Mouse (Mus musculus) megakaryocyte, embryonic 14.5 days (primary cell): ENCODE data around the gene Gfra4. TPM values are rescaled to one million over a fixed set of nuclear protein-coding genes. Genes with fewer than 3 reads are reported as not detected.
A peak's percentile ranks its signal among the peaks of the same experiment; 100 is the strongest.

Experiments
- H3K27me3 ChIP-seq: replicated peaks from 2 replicates; pipeline ENCODE3; 2012; ENCODE audit warnings: inconsistent platforms
- H3K36me3 ChIP-seq: replicated peaks from 2 replicates; pipeline ENCODE3; 2012; ENCODE audit warnings: low read length, inconsistent platforms, mixed read lengths
- H3K4me1 ChIP-seq: 2 replicates; pipeline ENCODE4 v1.6.1; 2012; ENCODE audit warnings: inconsistent platforms
- H3K4me3 ChIP-seq: replicated peaks from 2 replicates; pipeline ENCODE3; 2012; ENCODE audit warnings: moderate library complexity, mild to moderate bottlenecking, inconsistent platforms
- H3K9me3 ChIP-seq: 2 replicates; pipeline ENCODE4 v1.6.1; 2012; ENCODE audit warnings: inconsistent platforms
- FLI1 ChIP-seq: IDR thresholded peaks from 2 replicates; pipeline ENCODE4 v1.6.1; 2012; ENCODE audit warnings: low read length, inconsistent platforms, mixed read lengths
- GATA1 ChIP-seq: IDR thresholded peaks from 3 replicates; pipeline ENCODE4 v1.6.1; 2012; ENCODE audit warnings: mixed read lengths, low read length, inconsistent platforms, borderline replicate concordance
- polyA plus RNA-seq: library from polyadenylated mRNA; stranded (reverse); fragments of >175 nt; gene quantifications from 2 replicates; pipeline ENCODE4 v1.2.3, GENCODE M21; 2012; ENCODE audit warnings: low replicate concordance; ENCODE audit not compliant: insufficient read depth

Gfra4 gene
- polyA plus RNA-seq = 1.3 TPM in 1 of 2 replicates, not detected in the other

DNA sequence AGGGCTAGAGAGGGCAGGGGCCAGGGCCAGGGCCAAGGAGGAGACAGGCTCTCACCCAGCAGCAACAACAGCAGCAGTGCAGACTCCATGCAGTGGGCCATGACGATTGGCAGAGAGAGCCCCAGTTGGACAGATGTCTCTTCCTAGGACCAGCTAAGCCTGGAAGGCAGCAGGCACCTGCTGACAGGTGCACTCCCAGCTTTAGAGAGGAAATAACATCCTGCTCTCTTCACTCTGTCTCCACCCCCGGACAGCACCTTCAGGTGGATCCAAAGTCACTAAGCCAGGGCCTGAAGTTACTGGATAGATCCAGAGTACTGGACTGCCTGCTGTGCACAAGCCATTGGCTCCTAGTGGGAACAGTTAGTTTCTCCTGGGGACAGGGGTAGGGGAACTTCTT is at the start of gene Gfra4:
Gfra4 (minus strand) TSS at position 101 of the 400 bp plus-strand sequence.
- H3K4me3 ChIP-seq = no peak within 1 kb of the TSS
- no peak for TF ChIP-seq FLI1
- no peak for TF ChIP-seq GATA1
- H3K9me3 ChIP-seq = no peaks in the 10 kb centered on the region
- H3K36me3 ChIP-seq = no peaks in the 10 kb centered on the region
- H3K27me3 ChIP-seq = peaks cover 84% of the 10 kb centered on the region
- peaks cover 31% of the 10 kb centered on the region for H3K4me1 ChIP-seq

DNA sequence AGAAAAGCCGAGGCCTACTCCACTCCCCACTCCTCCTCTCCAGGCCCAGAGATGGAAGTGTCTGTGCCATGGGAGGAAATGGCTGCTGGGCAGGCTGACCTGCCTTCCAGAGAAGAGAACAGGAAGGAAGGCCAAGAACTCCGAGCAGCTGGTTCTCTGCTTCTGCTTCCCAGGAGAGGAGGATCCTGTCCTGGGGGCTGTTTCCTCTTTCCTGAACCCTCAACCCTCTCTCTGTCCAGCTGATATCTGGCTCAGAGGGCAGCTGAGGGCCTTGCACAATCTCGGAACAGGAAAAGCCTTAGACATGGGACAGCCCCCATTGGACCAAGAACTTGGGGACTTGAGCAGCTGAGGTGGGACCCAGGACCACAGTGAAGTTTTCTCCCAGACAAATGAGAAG is 48.0 kb upstream of the Gfra4 start:
- H3K36me3 ChIP-seq = no peaks in the 10 kb centered on the region
- peaks cover 15% of the 10 kb centered on the region for H3K27me3 ChIP-seq
- TF ChIP-seq FLI1 = no peak
- no peak for TF ChIP-seq GATA1
- peaks cover 80% of the 10 kb centered on the region for H3K4me1 ChIP-seq
- no peak overlapping the region for H3K4me3 ChIP-seq
- H3K9me3 ChIP-seq = no peaks in the 10 kb centered on the region

DNA sequence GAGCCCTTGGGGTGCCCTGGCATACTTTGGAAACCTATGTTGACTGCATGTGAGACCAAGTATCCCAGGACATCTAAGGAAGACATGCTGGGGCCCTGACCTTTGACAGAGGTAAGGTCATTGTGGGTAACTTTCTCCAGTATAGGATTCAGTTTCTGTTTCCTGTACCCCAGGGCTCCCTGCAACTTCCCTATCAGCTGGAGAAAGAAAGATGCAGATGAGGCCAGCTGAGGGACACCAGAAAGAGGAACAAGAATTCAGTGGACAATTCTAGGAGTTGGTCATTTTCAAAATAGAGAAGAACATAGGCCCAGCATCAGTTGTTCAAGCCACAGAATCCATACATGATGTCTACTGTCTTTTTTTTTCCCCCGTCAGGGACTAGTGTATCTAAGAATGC is 46.7 kb upstream of the Gfra4 start:
- TF ChIP-seq GATA1 (no peak), FLI1 (no peak)
- no peaks in the 10 kb centered on the region for H3K9me3 ChIP-seq
- H3K4me1 ChIP-seq = peaks cover 74% of the 10 kb centered on the region
- no peaks in the 10 kb centered on the region for H3K36me3 ChIP-seq
- H3K27me3 ChIP-seq = peaks cover 27% of the 10 kb centered on the region
- H3K4me3 ChIP-seq = no peak overlapping the region

DNA sequence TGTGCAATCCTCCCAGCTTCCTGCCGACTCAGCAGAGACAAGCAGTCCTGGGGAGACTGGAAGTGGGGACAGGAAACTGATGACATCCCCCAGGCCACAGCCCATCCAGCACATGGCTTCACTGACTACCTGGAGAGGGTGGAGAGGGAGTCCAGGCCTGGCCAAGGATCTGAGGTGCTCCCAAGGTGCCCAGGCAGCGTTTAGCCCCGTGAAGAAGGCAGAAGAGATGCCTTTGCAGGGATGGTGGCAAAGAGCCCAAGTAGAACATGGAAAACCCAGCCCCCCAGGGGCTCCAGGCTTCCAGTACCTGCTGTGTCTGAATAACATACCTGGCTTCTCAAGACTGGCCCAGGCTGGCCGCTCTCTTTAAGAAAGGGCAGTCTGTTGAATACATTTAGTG is 45.7 kb upstream of the Gfra4 start:
- no peaks in the 10 kb centered on the region for H3K9me3 ChIP-seq
- no peak overlapping the region for H3K4me3 ChIP-seq
- H3K36me3 ChIP-seq = no peaks in the 10 kb centered on the region
- peaks cover 66% of the 10 kb centered on the region for H3K4me1 ChIP-seq
- TF ChIP-seq FLI1 = no peak
- TF ChIP-seq GATA1 = no peak
- peaks cover 37% of the 10 kb centered on the region for H3K27me3 ChIP-seq

DNA sequence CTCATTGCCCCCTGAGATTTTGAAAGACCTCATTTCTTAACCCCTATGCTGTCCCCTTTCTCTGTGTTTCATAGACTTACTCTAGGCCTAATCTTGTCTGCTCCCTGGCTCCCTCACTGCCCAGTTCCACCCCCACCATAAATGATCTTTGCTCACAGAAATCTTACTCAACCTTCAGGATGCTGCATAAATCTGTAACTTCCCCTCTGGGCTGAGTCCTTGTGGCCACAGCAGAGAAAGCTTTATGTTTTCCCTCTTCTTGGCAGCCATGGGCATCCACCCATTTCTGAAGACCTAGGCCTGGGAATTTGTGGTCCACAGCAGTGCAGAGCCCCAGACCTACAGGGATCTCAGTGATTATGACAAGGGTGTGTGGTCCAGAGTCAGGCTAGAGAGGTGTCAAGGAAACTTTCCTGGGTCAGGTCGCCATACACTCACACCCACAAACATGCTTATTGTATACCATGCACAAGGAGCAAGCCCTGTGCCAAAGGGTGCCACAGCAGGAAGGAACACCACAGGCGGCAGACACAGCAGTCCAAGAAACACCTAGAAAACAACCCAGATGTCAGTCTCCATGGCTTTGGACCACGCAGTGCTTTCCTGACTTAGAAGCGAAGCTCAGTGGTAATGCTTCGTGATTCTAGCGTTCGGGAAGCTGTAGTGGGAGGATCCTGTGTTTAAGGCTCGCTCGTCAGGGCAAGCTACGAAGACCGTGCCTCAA is 43.9 kb upstream of the Gfra4 start, which contains the start of gene Siglec1:
Siglec1 (minus strand) TSS at position 99 of the 724 bp plus-strand sequence.
- TF ChIP-seq FLI1 = no peak
- no peak for TF ChIP-seq GATA1
- peak within 1 kb of the TSS; percentile 66 for H3K4me3 ChIP-seq

DNA sequence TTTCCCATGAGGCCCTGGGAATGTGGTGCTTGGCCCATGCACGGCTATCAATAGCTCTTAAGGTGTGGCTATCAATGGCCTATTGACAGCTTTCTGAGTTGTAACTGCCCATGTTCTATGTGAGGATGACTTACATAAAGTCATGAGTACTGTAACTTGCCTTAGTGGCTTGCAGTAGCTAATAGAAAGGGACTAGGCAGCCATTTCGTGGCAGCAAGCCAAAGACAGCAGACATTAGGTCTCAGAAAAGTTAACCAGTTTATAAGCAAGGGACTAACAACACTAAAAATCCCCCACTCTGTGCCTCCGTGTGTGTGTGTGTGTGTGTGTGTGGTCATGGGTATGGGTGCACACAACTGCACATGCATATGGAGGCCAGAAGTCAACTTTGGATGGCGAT is 41.3 kb upstream of the Gfra4 start:
- Histone ChIP-seq H3K27me3 (peaks cover 77% of the 10 kb centered on the region), H3K4me3 (no peak overlapping the region), H3K9me3 (no peaks in the 10 kb centered on the region), H3K36me3 (no peaks in the 10 kb centered on the region), H3K4me1 (peaks cover 69% of the 10 kb centered on the region)
- TF ChIP-seq FLI1 = no peak

More for the DNA sequence above, 43.9 kb upstream of the Gfra4 start, which contains the start of gene Siglec1:
- Histone ChIP-seq H3K27me3 (peaks cover 52% of the 10 kb centered on the region), H3K4me1 (peaks cover 69% of the 10 kb centered on the region), H3K9me3 (no peaks in the 10 kb centered on the region), H3K36me3 (no peaks in the 10 kb centered on the region)

DNA sequence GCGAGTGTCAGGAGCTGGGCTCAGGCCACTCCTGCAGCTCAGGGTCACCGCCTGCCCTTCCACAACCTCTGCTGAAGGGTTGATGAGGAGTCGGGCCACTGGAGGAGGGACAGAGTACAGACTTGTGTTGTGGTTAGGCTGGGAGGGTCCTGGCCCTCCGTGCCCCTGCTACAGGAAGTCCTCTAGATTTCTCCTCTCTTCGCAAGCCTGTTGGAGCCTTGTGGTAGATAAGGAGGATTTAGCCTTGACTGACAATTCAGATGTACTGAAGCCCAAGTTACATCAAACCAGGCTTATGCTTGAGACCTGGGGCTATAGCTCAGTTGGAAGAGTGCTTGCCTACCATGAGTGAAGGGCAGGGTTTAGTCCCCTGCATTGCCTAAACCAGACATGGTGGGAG is 37.6 kb upstream of the Gfra4 start:
- Histone ChIP-seq H3K4me1 (peaks cover 71% of the 10 kb centered on the region), H3K4me3 (peak overlapping the region; percentile 53), H3K36me3 (peaks cover 3% of the 10 kb centered on the region), H3K9me3 (peaks cover 9% of the 10 kb centered on the region; the same call in 1 of the 2 replicates), H3K27me3 (peaks cover 91% of the 10 kb centered on the region)
- TF ChIP-seq FLI1 = no peak
- no peak; the same call in 2 of the 3 replicates for TF ChIP-seq GATA1

DNA sequence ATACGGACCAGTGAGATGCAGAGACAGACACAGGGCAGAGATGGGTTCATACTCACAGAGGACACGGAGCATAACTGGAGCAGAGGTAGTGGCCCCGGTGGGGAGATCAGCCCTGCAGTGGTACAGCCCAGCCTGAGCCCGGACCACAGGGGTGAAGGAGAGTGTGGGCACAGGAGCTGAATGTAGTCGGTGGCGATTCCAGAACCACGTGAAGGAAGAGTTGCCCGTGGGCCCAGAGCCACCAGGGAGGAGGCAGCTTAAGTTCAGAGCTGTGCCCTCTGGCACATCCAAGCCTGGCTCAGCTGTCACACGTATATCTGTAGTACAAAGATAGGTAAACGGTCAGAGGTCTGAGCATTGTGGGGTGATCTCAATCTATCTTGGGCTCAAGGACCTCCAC is 29.6 kb upstream of the Gfra4 start:
- H3K4me1 ChIP-seq = peaks cover 64% of the 10 kb centered on the region
- H3K4me3 ChIP-seq = no peak overlapping the region
- peaks cover 86% of the 10 kb centered on the region for H3K27me3 ChIP-seq
- peaks cover 17% of the 10 kb centered on the region for H3K36me3 ChIP-seq
- TF ChIP-seq FLI1 (no peak), GATA1 (no peak)
- peaks cover 5% of the 10 kb centered on the region; the same call in 1 of the 2 replicates for H3K9me3 ChIP-seq

DNA sequence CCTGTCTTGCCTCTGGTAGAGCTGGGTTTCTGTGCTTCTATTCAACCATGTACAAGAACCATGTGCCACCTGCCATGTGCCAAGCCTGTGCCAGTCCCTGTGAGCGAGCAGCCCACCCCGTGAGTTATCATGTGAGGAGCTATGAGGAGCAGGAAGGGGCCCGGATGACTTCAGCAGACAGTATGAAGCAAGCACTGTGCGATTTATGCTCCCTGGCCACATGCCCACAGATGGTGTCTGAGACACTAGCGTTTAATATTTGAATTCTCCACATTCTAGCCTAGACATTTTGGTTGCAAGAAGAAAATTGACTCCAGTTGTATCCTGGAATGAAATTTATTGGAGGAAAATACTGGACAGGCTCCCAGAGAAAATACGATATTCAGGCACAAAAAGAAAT is 24.6 kb upstream of the Gfra4 start:
- TF ChIP-seq GATA1 (no peak), FLI1 (no peak)
- H3K9me3 ChIP-seq = no peaks in the 10 kb centered on the region
- peaks cover 40% of the 10 kb centered on the region for H3K4me1 ChIP-seq
- no peak overlapping the region for H3K4me3 ChIP-seq
- H3K27me3 ChIP-seq = peaks cover 84% of the 10 kb centered on the region
- peaks cover 3% of the 10 kb centered on the region for H3K36me3 ChIP-seq

DNA sequence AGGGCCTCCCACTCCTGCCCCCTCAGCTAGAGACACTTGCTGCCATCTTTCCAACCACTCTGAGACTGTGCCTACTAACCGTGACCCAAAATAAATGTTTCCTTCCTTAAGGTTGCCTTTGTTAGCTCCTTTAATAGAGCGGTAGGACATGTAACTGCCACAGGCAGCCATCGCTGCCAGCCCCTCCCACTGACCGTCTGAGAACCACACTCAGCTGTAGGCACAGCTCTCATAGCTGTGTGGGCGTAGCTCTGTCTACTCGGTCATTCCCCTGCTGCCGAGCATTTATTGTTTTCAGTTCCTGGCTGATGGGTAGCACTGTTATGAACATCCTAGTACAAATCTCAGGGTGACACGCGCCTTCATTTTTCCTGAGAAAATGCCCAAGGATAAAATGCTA is 23.5 kb upstream of the Gfra4 start:
- Histone ChIP-seq H3K4me3 (no peak overlapping the region), H3K9me3 (peaks cover 5% of the 10 kb centered on the region; the same call in 1 of the 2 replicates), H3K36me3 (no peaks in the 10 kb centered on the region), H3K27me3 (peaks cover 86% of the 10 kb centered on the region), H3K4me1 (peaks cover 35% of the 10 kb centered on the region)
- no peak for TF ChIP-seq GATA1
- TF ChIP-seq FLI1 = no peak
